Mouse (Mus musculus) mouse trophoblast stem cell (cell line): ENCODE data around the gene Scarf1.

ENCODE experiments used
- in situ Hi-C, 2 experiments: fragments of 300-500 bp; cut with MseI, MboI; formaldehyde crosslinking; loops; 2 replicates in 1 of 2; 3 replicates in 1 of 2; pipeline ENCODE4 v1.15.1; 2025

The Scarf1 gene

GRCm38 (mm10) chr11:75513336-75513735 is at the start of gene Scarf1:
Scarf1 (plus strand) TSS chr11:75513540.
- in situ Hi-C loops: no loop called here

GRCm38 (mm10) chr11:75463624-75464023 is 49.7 kb upstream of the Scarf1 start:
- in situ Hi-C loops: no loop called here

DNA sequence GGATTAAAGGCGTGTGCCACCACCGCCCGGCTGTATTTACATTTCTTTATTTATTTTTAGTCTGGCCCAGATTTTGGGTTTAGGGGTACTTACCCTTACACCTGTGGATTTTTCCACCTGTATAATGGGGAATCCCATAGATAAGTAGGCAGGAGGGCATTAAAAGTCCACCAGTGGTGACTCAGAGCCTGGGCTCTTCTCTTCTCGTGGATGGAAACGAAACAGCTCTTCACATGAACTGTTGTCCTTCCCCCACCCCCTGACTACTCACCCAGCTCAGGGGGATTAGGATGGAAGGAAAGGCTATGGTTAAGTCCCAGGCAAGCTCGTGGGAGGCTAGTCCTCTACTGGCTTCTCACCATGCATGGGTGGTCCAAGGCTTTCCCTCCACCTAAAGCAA is 48.9 kb upstream of the Scarf1 start:
- in situ Hi-C loops: no loop called here

DNA sequence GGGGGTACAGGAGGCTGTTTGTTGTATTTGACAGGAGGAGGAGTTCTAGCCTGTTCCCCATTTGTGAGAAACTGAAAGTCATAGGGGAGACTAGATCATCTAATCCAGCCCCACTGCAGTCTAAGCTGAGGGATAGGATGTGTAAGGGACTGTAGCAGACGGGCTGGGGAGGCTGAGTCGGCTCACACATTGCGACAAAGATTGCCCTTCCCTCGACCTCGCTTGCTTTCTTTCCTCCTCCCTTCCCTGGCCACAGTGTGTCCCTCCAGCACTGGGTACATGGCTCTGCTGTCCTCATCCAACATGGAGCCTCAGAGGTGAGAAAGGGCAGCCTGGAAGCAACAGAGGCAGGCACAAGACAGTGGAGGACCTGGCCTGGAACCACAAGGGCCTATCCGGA is 48.3 kb upstream of the Scarf1 start:
- in situ Hi-C loops: no loop called here

- in situ Hi-C loops: no loop called here
Observed at GRCm38 (mm10) chr11:75466731-75467505, 46.4 kb upstream of the Scarf1 start.

DNA sequence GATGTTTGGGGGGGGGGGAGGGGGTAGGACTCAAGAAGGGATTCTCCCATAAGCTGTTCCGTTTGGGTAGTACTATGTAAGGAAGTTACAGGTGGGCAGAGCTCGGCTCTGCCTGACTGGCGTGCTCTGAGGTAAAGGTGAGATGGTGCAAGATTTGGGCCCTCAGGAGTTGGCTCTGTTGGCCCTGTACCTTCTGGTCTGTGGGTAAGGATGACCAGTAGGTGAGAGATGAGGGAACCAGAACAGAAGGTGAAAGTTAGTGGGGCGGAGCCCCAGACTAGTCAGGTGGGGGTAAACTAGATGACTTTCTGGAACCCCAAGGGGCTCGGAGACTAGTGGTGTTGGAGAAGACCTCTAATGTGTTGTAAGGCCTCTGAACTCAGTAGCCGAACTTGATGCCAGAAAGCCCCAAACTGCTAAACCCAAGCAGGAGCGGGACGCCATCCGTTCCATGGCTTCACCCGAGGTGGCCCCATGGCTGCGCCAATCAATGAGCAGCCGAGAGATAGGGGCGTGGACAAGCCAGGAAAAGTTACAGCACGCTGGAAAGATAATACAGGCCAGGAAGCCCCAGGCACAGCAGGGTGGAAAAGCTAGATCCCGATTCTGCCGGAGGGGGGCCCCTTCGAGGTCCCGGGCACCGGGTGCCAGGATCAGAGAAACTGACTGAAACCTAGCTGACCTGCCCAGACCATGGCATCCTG is 45.7 kb upstream of the Scarf1 start:
- in situ Hi-C loops: no loop called here

- in situ Hi-C loops: no loop called here
Observed at GRCm38 (mm10) chr11:75468410-75468809, 44.9 kb upstream of the Scarf1 start.

- in situ Hi-C loops: no loop called here
Observed at GRCm38 (mm10) chr11:75469261-75469660, 44.1 kb upstream of the Scarf1 start.

GRCm38 (mm10) chr11:75470675-75471074 is 42.7 kb upstream of the Scarf1 start:
- in situ Hi-C loops: no loop called here

DNA sequence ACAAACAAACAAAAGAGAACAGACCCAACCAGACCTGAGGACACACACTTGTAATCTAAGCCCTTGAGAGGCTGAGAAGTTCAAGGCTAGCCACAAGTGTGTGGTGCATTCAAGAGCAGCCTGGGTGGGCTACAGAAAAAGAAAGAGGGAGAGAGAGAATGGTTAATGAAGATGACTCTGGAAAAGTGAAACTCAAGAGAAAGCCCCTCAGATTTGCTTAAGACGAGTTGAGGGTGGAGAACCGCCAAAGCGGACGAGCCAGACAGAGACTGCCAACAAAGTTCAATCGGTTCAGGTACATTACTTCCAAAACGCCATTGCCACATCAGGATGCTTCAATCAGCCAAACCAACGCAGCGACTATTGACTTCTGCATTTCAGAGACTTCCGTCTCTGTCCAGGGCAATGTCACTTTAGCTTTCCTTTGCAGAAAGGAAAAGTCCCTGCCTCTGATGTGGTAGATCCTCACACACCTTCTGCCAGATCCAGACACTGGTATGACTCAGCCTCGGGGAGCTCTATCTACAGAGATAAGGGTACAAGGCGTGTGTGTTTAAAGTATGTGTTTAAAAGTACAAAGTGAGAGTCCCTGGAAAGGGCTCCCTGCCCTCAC is 40.8 kb upstream of the Scarf1 start:
- in situ Hi-C loops: no loop called here

DNA sequence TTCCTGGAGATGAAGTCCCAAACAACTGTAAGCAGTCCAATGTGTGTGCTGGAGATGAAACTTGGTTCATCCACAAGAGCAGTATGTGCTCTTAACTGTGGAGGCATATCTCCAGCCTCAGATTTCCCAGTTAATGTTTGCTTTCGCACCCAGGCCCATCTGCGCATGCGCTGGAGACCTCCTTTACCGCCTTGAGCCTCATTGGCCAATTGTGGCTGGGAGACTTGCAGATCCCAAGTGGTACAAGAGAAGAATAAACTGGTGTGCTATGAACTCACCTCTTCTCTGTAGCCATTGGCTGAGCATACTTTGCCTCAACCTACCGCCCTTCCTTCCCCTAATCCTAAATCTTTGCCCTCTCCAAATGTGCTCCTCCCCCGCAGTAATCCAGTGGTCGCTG is 40.0 kb upstream of the Scarf1 start:
- in situ Hi-C loops: no loop called here

GRCm38 (mm10) chr11:75486192-75486591 is 27.1 kb upstream of the Scarf1 start:
- in situ Hi-C loops: no loop called here

DNA sequence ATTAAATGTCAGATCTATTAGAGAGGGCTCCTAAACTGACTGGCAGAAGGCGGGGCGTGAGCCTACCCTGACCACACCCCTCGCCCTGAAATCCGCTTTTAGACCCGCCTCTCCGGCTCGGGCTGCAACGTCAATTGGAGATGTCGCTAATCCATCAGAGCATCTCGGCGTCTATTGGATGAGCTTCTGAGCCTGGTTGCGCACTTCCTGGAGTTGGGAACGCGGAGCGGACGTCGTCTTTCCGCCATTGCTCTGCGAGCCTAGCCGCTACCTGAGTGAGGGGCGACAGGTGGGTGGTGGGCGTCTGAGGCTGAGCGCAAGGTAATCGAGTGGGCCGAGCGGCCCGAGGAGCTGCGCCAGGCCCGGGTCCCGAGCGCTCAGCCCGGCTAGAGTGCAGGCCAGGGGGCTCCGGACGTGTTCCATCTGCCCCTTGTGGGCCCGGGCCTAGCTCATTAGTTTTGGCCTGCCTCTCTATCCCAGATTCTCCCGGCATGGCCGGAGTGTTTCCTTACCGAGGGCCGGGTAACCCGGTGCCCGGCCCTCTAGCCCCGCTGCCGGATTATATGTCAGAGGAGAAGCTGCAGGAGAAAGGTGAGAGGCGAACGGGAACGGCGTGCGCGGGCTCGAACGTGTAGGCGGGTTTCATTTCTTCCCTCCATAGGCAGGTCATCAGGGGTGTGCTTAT is 26.6 kb upstream of the Scarf1 start, which contains the start of gene Prpf8:
Gene Prpf8, plus strand, starts transcription at position 216 of the 685 bp plus-strand sequence.
- in situ Hi-C loops: no loop called here

GRCm38 (mm10) chr11:75487496-75487895 is 25.8 kb upstream of the Scarf1 start:
- in situ Hi-C loops: no loop called here

GRCm38 (mm10) chr11:75494296-75495049 is 18.9 kb upstream of the Scarf1 start:
- in situ Hi-C loops: no loop called here

DNA sequence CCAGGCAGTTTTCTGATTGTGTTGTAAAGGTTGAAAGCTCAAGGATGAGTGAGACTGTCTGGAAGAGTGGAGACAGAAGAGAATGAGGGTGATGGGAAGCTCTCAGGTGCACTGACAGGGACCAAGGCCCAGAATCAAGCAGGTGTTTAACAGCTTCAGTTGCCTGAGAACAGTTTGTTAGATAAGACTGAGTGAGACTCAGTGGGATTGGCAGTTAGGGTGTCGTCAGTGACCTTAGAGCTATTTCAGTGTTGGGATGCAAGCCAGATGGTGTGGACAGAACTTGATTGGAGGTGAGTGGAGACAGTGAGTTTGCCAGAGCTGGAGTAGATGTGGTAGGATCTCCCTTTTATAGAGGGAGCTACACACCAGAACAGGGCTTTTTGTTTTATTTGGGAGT is 15.2 kb upstream of the Scarf1 start:
- in situ Hi-C loops: no loop called here

DNA sequence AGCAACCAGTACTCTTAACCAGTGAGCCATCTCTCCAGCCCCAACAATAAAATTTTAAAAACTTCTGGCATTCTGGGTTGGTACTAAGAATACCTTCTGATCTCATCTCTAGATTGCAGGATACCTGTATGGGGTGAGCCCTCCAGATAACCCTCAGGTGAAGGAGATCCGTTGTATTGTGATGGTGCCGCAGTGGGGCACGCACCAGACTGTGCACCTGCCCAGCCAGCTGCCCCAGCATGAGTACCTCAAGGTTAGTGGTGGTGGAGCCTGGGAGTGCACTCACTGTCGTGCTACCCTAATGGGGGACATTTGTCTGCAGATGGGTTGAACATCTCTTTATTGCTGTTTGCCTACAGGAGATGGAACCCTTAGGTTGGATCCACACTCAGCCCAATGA is 5.2 kb upstream of the Scarf1 start:
- in situ Hi-C loops: no loop called here

GRCm38 (mm10) chr11:75508904-75509303 is 4.4 kb upstream of the Scarf1 start:
- in situ Hi-C loops: no loop called here

DNA sequence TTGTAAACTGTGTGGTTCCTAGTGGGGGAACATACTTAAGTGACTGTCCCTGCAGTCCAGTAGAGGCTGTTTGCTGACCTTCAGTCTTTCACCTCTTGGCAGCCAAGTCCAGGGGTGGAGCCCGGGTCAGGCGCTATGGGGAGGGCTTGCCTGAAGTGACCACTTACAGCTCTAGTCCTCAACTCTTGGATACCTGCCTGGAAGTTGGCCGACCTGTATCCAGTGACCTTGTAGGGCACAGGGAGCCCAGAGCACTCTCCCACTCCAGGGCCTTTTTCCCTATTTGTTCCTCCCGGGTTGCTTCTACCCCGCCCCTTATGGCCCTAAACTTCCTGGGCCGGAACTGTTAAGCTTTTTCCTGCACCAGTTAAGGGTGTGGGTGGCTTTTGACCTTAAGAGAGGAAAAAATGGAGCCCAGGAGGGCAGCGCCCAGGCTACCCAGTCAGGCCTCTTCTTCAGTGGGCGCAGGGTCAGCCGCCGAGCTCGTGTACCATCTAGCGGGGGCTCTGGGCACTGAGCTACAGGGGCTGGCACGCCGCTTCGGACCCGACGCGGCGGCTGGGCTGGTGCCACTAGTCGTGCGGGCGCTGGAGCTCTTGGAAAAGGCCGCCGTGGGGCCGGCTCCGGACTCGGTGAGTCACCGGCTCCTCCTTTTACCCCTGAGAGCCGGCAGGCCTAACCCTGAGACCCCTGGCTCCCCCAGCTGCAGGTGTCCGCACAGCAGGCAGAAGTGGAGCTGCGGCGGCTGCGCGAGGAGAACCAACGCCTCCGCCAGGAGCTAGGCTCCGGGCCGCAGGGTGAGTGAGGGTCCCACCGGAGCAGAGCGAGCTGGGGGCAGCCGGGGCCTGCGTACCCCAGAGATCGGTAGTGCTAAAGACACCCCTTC is 3.4 kb upstream of the Scarf1 start, which contains the start of gene Rilp:
Gene Rilp, plus strand, starts transcription at position 354 of the 886 bp plus-strand sequence.
- in situ Hi-C loops: no loop called here

DNA sequence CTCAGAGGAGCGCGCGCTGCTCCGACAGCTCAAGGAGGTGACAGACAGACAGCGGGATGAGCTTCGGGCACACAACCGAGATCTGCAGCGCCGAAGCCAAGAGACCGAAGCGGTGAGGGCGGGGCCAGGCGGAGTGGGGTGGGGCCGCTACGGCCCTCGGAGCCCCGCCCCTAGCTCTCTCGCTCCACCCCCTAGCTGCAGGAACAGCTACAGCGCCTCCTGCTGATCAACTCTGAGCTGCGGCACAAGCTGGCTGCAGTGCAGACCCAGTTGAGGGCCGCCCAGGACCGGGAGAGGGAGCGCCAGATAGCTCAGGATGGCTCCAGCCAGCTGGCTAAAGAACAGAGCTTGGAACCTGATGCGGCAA is 2.7 kb upstream of the Scarf1 start:
- in situ Hi-C loops: no loop called here
